Mouse (Mus musculus) limb, embryonic 12.5 days (tissue): ENCODE data around the gene 1110012L19Rik. TPM values are rescaled to one million over a fixed set of nuclear protein-coding genes. Genes with fewer than 3 reads are reported as not detected.
"Not testable (repeated sequence)": the region's sequence is repeated elsewhere in the genome, so short reads cannot be mapped to it uniquely, and the experiment has no call there.

Experiments used
- ATAC-seq: fragments of 200-750 bp; cut with Nextera tagmentation; 2 replicates; pipeline ENCODE4 v1.8.0; 2017; ENCODE audit warnings: low read depth, moderate TSS enrichment; ENCODE audit not compliant: insufficient number of reproducible peaks, insufficient read depth, low FRiP score, low TSS enrichment
- H3K27ac ChIP-seq: fragments of 300-500 bp; sonication (generic); 2 replicates; pipeline ENCODE4 v1.5.1; 2016; ENCODE audit warnings: mild to moderate bottlenecking, moderate library complexity
- H3K27me3 ChIP-seq: fragments of 300-500 bp; sonication (generic); 2 replicates; pipeline ENCODE4 v1.6.1; 2016; ENCODE audit warnings: mild to moderate bottlenecking, moderate library complexity
- H3K36me3 ChIP-seq: fragments of 300-500 bp; sonication (generic); 2 replicates; pipeline ENCODE4 v1.6.1; 2016; ENCODE audit warnings: mild to moderate bottlenecking, moderate library complexity
- H3K4me1 ChIP-seq: fragments of 300-500 bp; sonication (generic); replicated peaks from 2 replicates; pipeline ENCODE4 v1.6.1; 2016
- H3K4me2 ChIP-seq: fragments of 300-500 bp; sonication (generic); 2 replicates; pipeline ENCODE4 v1.6.1; 2016; ENCODE audit warnings: mild to moderate bottlenecking, moderate library complexity
- H3K4me3 ChIP-seq: fragments of 300-500 bp; sonication (generic); replicated peaks from 2 replicates; pipeline ENCODE4 v1.5.1; 2016; ENCODE audit warnings: mild to moderate bottlenecking
- H3K9ac ChIP-seq: fragments of 300-500 bp; sonication (generic); replicated peaks from 2 replicates; pipeline ENCODE4 v1.6.1; 2016; ENCODE audit warnings: mild to moderate bottlenecking, moderate library complexity
- H3K9me3 ChIP-seq: fragments of 300-500 bp; sonication (generic); 2 replicates; pipeline ENCODE4 v1.6.1; 2016; ENCODE audit warnings: mild to moderate bottlenecking, moderate library complexity
- WGBS: fragments of 180-500 bp; shearing (Covaris S2); methylation state at CpG from one replicate; pipeline ENCODE4 v1.1.7; 2016; 5-methylcytosine and 5-hydroxymethylcytosine counted together
- polyA plus RNA-seq: library from polyadenylated mRNA; unstranded; fragments of >200 nt; fragmentation: Nextera tagmentation; extraction: Ambion mirVana; gene quantifications from 2 replicates; pipeline ENCODE4 v1.2.1, GENCODE M21; 2016

1110012L19Rik gene
- 25.5 and 26.6 TPM in 2 replicates for polyA plus RNA-seq

- H3K9ac ChIP-seq = peak within 1 kb of the TSS; percentile 67
- peak; percentile 93 for ATAC-seq
- no peaks in the 10 kb centered on the region for H3K27me3 ChIP-seq
- H3K36me3 ChIP-seq = peaks cover 5% of the 10 kb centered on the region; the same call in 1 of the 2 replicates
- H3K27ac ChIP-seq = peak within 1 kb of the TSS; percentile 73
- no peaks in the 10 kb centered on the region for H3K9me3 ChIP-seq
- H3K4me3 ChIP-seq = peak within 1 kb of the TSS; percentile 54
- H3K4me2 ChIP-seq = peak within 1 kb of the TSS; percentile 50
- H3K4me1 ChIP-seq = peaks cover 3% of the 10 kb centered on the region; the same call in 1 of the 2 replicates
- WGBS = 19% methylated on average over 22 of the region's 22 CpGs
These were observed at the start of gene 1110012L19Rik for GRCm38 (mm10) chrX:70385276-70385961. 1110012L19Rik (plus strand) TSS chrX:70385877.

GRCm38 (mm10) chrX:70362985-70363384, 22.7 kb upstream of the 1110012L19Rik start:
- no peaks in the 10 kb centered on the region for H3K4me1 ChIP-seq
- H3K4me3 ChIP-seq = no peak overlapping the region
- no peaks in the 10 kb centered on the region for H3K9me3 ChIP-seq
- no peak overlapping the region for H3K9ac ChIP-seq
- no peak overlapping the region for H3K4me2 ChIP-seq
- peaks cover 12% of the 10 kb centered on the region; the same call in 1 of the 2 replicates for H3K36me3 ChIP-seq
- no peak overlapping the region for H3K27ac ChIP-seq
- peaks cover 5% of the 10 kb centered on the region; the same call in 1 of the 2 replicates for H3K27me3 ChIP-seq
- 84% methylated on average over 7 of the region's 7 CpGs for WGBS
- no peak for ATAC-seq

- peaks cover 5% of the 10 kb centered on the region; the same call in 1 of the 2 replicates for H3K27me3 ChIP-seq
- no peak overlapping the region for H3K27ac ChIP-seq
- H3K4me1 ChIP-seq = no peaks in the 10 kb centered on the region
- 0 out of 2 replicates have a peak, but pooled peaks have one; percentile 14 for ATAC-seq
- H3K9ac ChIP-seq = no peak overlapping the region
- H3K4me2 ChIP-seq = peak overlapping the region; percentile 55
- peaks cover 7% of the 10 kb centered on the region; the same call in 1 of the 2 replicates for H3K36me3 ChIP-seq
- 94% methylated on average over 5 of the region's 5 CpGs for WGBS
- H3K4me3 ChIP-seq = no peak overlapping the region
- H3K9me3 ChIP-seq = no peaks in the 10 kb centered on the region
These were observed 22.2 kb upstream of the 1110012L19Rik start for GRCm38 (mm10) chrX:70363446-70363845.

GRCm38 (mm10) chrX:70364202-70364601, 21.5 kb upstream of the 1110012L19Rik start:
- Histone ChIP-seq H3K27ac (no peak overlapping the region), H3K9ac (0 out of 2 replicates have a peak overlapping the region, but pooled peaks have one; percentile 31), H3K27me3 (peaks cover 5% of the 10 kb centered on the region; the same call in 1 of the 2 replicates), H3K36me3 (peaks cover 5% of the 10 kb centered on the region; the same call in 1 of the 2 replicates), H3K4me2 (peak overlapping the region; percentile 55), H3K9me3 (no peaks in the 10 kb centered on the region), H3K4me3 (peak overlapping the region; percentile 52), H3K4me1 (no peaks in the 10 kb centered on the region)
- WGBS = 68% methylated on average over 1 of the region's 1 CpGs
- no peak for ATAC-seq

- H3K4me2 ChIP-seq = peak within 1 kb of the TSS; percentile 55
- peak; percentile 93 for ATAC-seq
- H3K27me3 ChIP-seq = peaks cover 5% of the 10 kb centered on the region; the same call in 1 of the 2 replicates
- no peaks in the 10 kb centered on the region for H3K4me1 ChIP-seq
- peaks cover 5% of the 10 kb centered on the region; the same call in 1 of the 2 replicates for H3K36me3 ChIP-seq
- H3K27ac ChIP-seq = peak within 1 kb of the TSS; percentile 59
- 17% methylated on average over 43 of the region's 45 CpGs for WGBS
- H3K9me3 ChIP-seq = no peaks in the 10 kb centered on the region
- peak within 1 kb of the TSS; percentile 52 for H3K4me3 ChIP-seq
- H3K9ac ChIP-seq = peak within 1 kb of the TSS; percentile 37; the same call in 1 of the 2 replicates
These were observed 20.7 kb upstream of the 1110012L19Rik start, which contains the start of gene Ids for GRCm38 (mm10) chrX:70364661-70365613. Ids (minus strand) TSS chrX:70365084.

GRCm38 (mm10) chrX:70369758-70370157, 15.9 kb upstream of the 1110012L19Rik start:
- not testable (repeated sequence) for H3K36me3 ChIP-seq, ATAC-seq, H3K4me2 ChIP-seq, H3K4me1 ChIP-seq, H3K4me3 ChIP-seq, H3K9me3 ChIP-seq, H3K9ac ChIP-seq, H3K27ac ChIP-seq, H3K27me3 ChIP-seq
- WGBS = 17% methylated on average over 2 of the region's 6 CpGs

GRCm38 (mm10) chrX:70374469-70375110, 11.1 kb upstream of the 1110012L19Rik start:
- H3K27me3 ChIP-seq, H3K9me3 ChIP-seq, ATAC-seq, H3K4me2 ChIP-seq, H3K27ac ChIP-seq, H3K4me1 ChIP-seq, H3K4me3 ChIP-seq, H3K9ac ChIP-seq, H3K36me3 ChIP-seq: not testable (repeated sequence)
- 65% methylated on average over 6 of the region's 6 CpGs for WGBS

GRCm38 (mm10) chrX:70384917-70385275, 781 bp upstream of the 1110012L19Rik start:
- peaks cover 5% of the 10 kb centered on the region; the same call in 1 of the 2 replicates for H3K36me3 ChIP-seq
- H3K27me3 ChIP-seq = no peaks in the 10 kb centered on the region
- 68% methylated on average over 3 of the region's 3 CpGs for WGBS
- 0 out of 2 replicates have a peak, but pooled peaks have one; percentile 24 for ATAC-seq
- peak overlapping the region; percentile 73; the same call in 1 of the 2 replicates for H3K27ac ChIP-seq
- H3K4me1 ChIP-seq = peaks cover 3% of the 10 kb centered on the region; the same call in 1 of the 2 replicates
- H3K9me3 ChIP-seq = no peaks in the 10 kb centered on the region
- H3K4me3 ChIP-seq = peak overlapping the region; percentile 54
- H3K4me2 ChIP-seq = peak overlapping the region; percentile 49
- no peak overlapping the region for H3K9ac ChIP-seq

- peak; percentile 66 for ATAC-seq
- Histone ChIP-seq H3K27me3 (no peaks in the 10 kb centered on the region), H3K4me2 (peak overlapping the region; percentile 50), H3K4me1 (peaks cover 3% of the 10 kb centered on the region; the same call in 1 of the 2 replicates), H3K36me3 (peaks cover 5% of the 10 kb centered on the region; the same call in 1 of the 2 replicates), H3K27ac (peak overlapping the region; percentile 73), H3K9ac (peak overlapping the region; percentile 67), H3K4me3 (peak overlapping the region; percentile 54), H3K9me3 (no peaks in the 10 kb centered on the region)
- WGBS = 18% methylated on average over 11 of the region's 11 CpGs
These were observed 280 bp downstream of the 1110012L19Rik start for GRCm38 (mm10) chrX:70385962-70386351.

GRCm38 (mm10) chrX:70392636-70393035, 7.0 kb downstream of the 1110012L19Rik start:
- H3K27ac ChIP-seq, H3K9ac ChIP-seq, ATAC-seq, H3K9me3 ChIP-seq, H3K27me3 ChIP-seq, H3K36me3 ChIP-seq, H3K4me2 ChIP-seq, H3K4me3 ChIP-seq, H3K4me1 ChIP-seq: not testable (repeated sequence)
